8 mouse cellular contexts compared by ENCODE assay signal in genomic region chr19:36534011-36534765, GRCm38 (mm10). TPM values are rescaled to one million over a fixed set of nuclear protein-coding genes. Genes with fewer than 3 reads are reported as not detected.
DNase-seq lines count a peak whose midpoint lies in the region; ATAC-seq lines count a peak whose summit lies in the region.

No protein-coding gene starts in this region.

- H3K4me1 ChIP-seq in embryonic facial prominence, embryonic 10.5 days = peaks cover 22% of the 10 kb centered on the region
- peaks cover 35% of the 10 kb centered on the region for H3K4me1 ChIP-seq in hindbrain, embryonic 10.5 days (replicated peaks)

- peaks cover 12% of the 10 kb centered on the region for H3K27me3 ChIP-seq in embryonic facial prominence, embryonic 10.5 days (replicated peaks; ENCODE audit: low read depth, poor library complexity, severe bottlenecking)
- H3K27me3 ChIP-seq in hindbrain, embryonic 10.5 days (ENCODE audit: insufficient read depth, poor library complexity, severe bottlenecking) = peaks cover 16% of the 10 kb centered on the region

- DNase-seq in CD8-positive naive resting alpha-beta T cell, adult 2 months (ENCODE audit: low read depth in 2 of 2, low spot score in 2 of 2) = peak; percentile 16 to 34
- peak; percentile 81 for DNase-seq in ZHBTc4 (ENCODE audit: low read depth, low spot score)
- peak; percentile 52 for DNase-seq in embryonic facial prominence, embryonic 10.5 days (ENCODE audit: low spot score)
- peak; percentile 45 for DNase-seq in hindbrain, embryonic 10.5 days (ENCODE audit: low spot score)
- peak; percentile 45 to 53 for DNase-seq in layer of hippocampus, adult 8-10 months (ENCODE audit: low spot score in 2 of 2)
- peak; percentile 33 for DNase-seq in testis, postnatal 14 days (ENCODE audit: low spot score)
- no peak for DNase-seq in gastrocnemius, postnatal 14 days

- ATAC-seq in megakaryocyte-erythroid progenitor cell, adult 5-6 weeks (replicated peaks; ENCODE audit: low FRiP score, low TSS enrichment, poor library complexity, severe bottlenecking) = peak; percentile 38; the same call in 1 of the 2 replicates

- peak overlapping the region; percentile 65 for H3K27ac ChIP-seq in embryonic facial prominence, embryonic 10.5 days (replicated peaks)
- peak overlapping the region; percentile 71 for H3K27ac ChIP-seq in hindbrain, embryonic 10.5 days

- H3K4me3 ChIP-seq in embryonic facial prominence, embryonic 10.5 days = peak overlapping the region; percentile 41
- H3K4me3 ChIP-seq in hindbrain, embryonic 10.5 days = peak overlapping the region; percentile 26

- H3K9me3 ChIP-seq in embryonic facial prominence, embryonic 10.5 days = no peaks in the 10 kb centered on the region
- H3K9me3 ChIP-seq in hindbrain, embryonic 10.5 days = no peaks in the 10 kb centered on the region

- 47% methylated on average over 17 of the region's 17 CpGs for WGBS in embryonic facial prominence, embryonic 10.5 days
- WGBS in hindbrain, embryonic 10.5 days = 46% methylated on average over 17 of the region's 17 CpGs

- H3K36me3 ChIP-seq in embryonic facial prominence, embryonic 10.5 days (replicated peaks) = no peaks in the 10 kb centered on the region
- H3K36me3 ChIP-seq in hindbrain, embryonic 10.5 days = no peaks in the 10 kb centered on the region

- intact Hi-C loops in gastrocnemius, postnatal 14 days (cut with DNase I; ENCODE audit: low total_unique reads) = no loop called here

RNA-seq across cellular contexts. Expression of gene Hectd2, which starts 20.3 kb away (rescaled TPM):
- polyA plus RNA-seq in embryonic facial prominence, embryonic 10.5 days (2016; fragmentation: Nextera tagmentation; extraction: Ambion mirVana) = 2.2 and 2.3 TPM in 2 replicates
- 4.7 and 7.4 TPM in 2 replicates for polyA plus RNA-seq in hindbrain, embryonic 10.5 days (2016; fragmentation: Nextera tagmentation; extraction: Ambion mirVana)
- total RNA-seq in layer of hippocampus, adult 8-10 months (2022) = 10 to 100 TPM; 37.9 to 43.5 (median 40.1) TPM
- 1.8 and 7.6 TPM in 2 replicates for total RNA-seq in megakaryocyte-erythroid progenitor cell, adult 5-6 weeks (2014; fragmentation: Nextera tagmentation)
- 1.6 and 1.8 TPM in 2 replicates for total RNA-seq in megakaryocyte-erythroid progenitor cell, adult 5-6 weeks (2017)
- total RNA-seq in gastrocnemius, postnatal 14 days (2021) = 1 to 10 TPM; 2.8 to 3.4 TPM

Comparison
In these comparisons a context has a peak if more than half of its experiments do, and no peak if none do; other contexts are left out.
1. RNA of gene Hectd2, which starts 20.3 kb away (total RNA-seq): 37.9 to 43.5 TPM in layer of hippocampus, adult 8-10 months; 2.8 to 3.4 TPM in gastrocnemius, postnatal 14 days and 1.6 to 7.6 TPM in megakaryocyte-erythroid progenitor cell, adult 5-6 weeks; every median in the first group is over 4 times any median in the second.